Mouse (Mus musculus): ENCODE data around the gene Rnf133. TPM values are rescaled to one million over a fixed set of nuclear protein-coding genes. Genes with fewer than 3 reads are reported as not detected.

The Rnf133 gene
- not detected for total RNA-seq (2021)
- long read RNA-seq, experiment 1: 0 reads
- long read RNA-seq, experiment 2: 0 reads

DNA sequence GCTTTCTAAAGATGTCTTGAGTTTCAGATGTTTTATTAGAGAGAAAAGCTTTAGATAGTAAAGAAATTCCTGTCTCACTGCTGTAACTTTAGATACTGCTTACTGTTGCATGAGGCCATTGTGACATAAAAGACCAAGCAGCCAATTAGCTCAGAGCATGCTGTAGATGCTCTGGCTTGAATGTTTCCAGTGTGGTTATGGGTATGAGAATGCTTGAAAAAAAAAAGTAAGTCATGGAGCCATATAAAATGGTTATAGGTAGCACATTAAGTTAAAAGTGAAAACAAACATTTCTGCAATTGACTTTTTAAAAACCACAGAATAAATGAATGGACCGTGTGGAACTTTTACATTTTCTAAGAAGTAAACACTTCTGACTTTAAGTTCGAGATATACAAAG lies at the start of gene Rnf133:
Gene Rnf133 (minus strand): TSS at position 101 of the 400 bp plus-strand sequence.
- DNase-seq: no peak
- intact Hi-C loops (cut with DNase I): no loop called here

DNA sequence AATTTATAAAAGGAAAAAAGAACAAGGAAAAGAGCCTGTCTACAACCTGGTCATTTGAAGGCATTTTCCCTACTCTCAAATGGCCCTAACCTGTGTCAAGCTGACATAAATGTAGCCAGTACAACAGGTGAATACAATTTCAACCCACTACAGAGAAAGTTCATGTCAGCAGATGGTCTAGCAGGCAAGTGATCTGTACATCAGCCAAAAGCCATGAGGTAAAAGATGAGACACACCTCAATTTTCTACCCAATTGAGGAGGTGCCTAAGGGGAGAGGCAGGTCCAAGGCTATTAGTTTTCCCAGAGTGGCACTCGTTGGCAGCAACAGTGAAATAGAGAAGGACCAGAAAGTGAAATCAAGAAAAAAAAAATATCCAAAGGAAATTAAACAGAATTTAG lies 28.1 kb upstream of the Rnf133 start:
- DNase-seq: no peak
- intact Hi-C loops (cut with DNase I): no loop called here

DNA sequence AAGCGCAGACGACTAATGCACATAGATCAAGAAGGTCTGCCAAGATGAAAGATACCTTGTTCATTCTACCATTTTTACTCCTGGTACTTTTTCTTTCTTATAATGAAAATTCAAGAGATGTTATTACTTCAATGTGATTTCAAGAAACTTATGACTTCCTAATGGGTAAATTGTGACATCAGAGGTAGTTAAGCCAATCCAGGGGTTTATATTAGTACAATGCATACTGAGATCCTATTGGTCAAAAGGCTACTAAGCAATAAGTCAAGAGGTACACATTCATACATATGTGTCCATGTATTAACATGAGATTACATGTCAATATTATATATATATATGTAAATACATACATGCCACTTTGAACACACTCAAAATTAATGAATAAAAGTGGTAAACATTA lies 4.9 kb upstream of the Rnf133 start, which contains the start of gene Rnf148:
Gene Rnf148 (minus strand): TSS at position 101 of the 400 bp plus-strand sequence.
- DNase-seq: no peak
- intact Hi-C loops (cut with DNase I): no loop called here

DNA sequence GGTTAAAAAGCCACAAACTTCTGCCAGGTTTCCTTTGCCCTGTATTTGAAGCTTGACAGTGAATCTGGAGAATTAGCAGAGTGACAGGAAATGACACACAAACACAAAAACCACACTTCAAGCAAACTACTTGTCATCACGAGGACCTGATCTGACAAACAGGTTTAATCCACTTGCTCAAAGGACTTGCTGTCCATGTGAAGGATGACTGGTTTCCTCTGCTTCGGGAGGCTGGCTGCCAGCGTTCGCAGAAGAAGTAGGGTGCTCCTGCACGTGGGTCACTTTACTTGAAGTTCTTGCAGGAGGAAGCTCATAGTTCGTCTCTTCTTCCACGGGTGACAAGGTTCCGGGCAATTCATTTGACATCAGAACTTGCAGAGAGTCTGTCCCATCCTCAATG lies 1.4 kb downstream of the Rnf133 start:
- DNase-seq: no peak
- intact Hi-C loops (cut with DNase I): no loop called here

- no peak for DNase-seq
- intact Hi-C loops (cut with DNase I): no loop called here
These were observed 2.4 kb downstream of the Rnf133 start for GRCm38 (mm10) chr6:23647627-23648247.

DNA sequence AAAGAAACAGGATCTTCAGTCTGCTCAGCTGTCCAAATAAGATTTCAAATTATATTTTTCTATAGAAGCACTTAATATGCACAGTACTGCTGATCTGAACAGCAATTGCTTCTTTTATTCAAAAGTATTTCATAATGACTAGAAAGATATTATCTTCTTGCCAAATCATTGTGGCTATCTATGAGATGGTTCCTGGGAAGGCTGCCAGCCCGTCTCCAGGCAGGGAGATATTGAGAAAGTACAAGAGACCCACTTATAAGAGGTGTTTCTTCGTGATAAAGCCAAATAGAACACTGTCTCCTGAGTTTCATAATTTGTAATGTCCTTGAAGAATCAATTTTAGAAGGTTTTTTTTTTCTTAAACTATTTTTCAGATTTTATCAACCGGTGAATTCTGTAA lies 13.0 kb downstream of the Rnf133 start:
- peak in 1 of 2 experiments; percentile 7 for DNase-seq
- intact Hi-C loops (cut with DNase I): no loop called here

- no peak for DNase-seq
- intact Hi-C loops (cut with DNase I): no loop called here
These were observed 14.9 kb downstream of the Rnf133 start for GRCm38 (mm10) chr6:23635208-23635607.

GRCm38 (mm10) chr6:23634016-23634415 lies 16.1 kb downstream of the Rnf133 start:
- intact Hi-C loops (cut with DNase I): no loop called here
- no peak for DNase-seq

DNA sequence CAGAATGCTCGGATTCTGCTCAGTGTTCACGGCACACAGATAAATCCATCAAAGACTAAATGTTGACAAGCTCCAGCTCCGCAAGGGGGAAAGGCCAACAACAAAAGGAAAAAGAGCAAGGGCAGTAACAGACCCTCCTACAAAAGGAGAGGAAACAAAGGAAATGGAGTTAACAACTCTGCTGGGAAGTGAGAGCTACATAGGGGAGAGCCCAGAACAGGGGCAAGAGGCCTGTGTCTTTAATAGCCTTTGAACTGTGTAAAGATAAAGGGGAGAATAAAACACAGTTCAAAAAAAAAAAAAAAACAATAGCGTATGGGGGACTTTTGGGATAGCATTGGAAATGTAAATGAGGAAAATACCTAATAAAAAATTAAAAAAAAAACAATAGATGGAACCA lies 19.6 kb downstream of the Rnf133 start:
- DNase-seq: no peak
- intact Hi-C loops (cut with DNase I): no loop called here

Other genes starting within 250 kb of the Rnf133 start
- not detected for gene Rnf148, start 4.8 kb upstream of the Rnf133 start, total RNA-seq (2021)
- gene Cadps2, start 189.1 kb upstream of the Rnf133 start, total RNA-seq (2021): under 1 TPM; 0.10 to 0.26 TPM